Mouse (Mus musculus) small intestine, adult 2 months (tissue): ENCODE measurements around the gene Plce1.

Source experiments
- CTCF ChIP-seq: fragments of 200-500 bp; IDR thresholded peaks from 2 replicates; pipeline ENCODE4 v1.5.1; 2012; ENCODE audit warnings: low read depth, mild to moderate bottlenecking, control low read depth, inconsistent platforms, low read length, moderate library complexity, mixed read lengths; ENCODE audit not compliant: insufficient replicate concordance, insufficient read length; ENCODE audit errors: extremely low read depth
- POLR2A ChIP-seq: fragments of 200-500 bp; IDR thresholded peaks from 2 replicates; pipeline ENCODE4 v1.6.1; 2012; ENCODE audit warnings: low read depth, mild to moderate bottlenecking, control low read depth, inconsistent platforms, low read length, moderate library complexity

- no peak for TF ChIP-seq CTCF
- TF ChIP-seq POLR2A = no peak
Measured at GRCm38 (mm10) chr19:38432021-38432420, 48.9 kb upstream of the Plce1 start.
